Mouse (Mus musculus) intestine, embryonic 16.5 days (tissue): Measurements from ENCODE around the gene Ppm1j. TPM values are rescaled to one million over a fixed set of nuclear protein-coding genes. Genes with fewer than 3 reads are reported as not detected.

ENCODE experiments used
- ATAC-seq: fragments of 200-750 bp; cut with Nextera tagmentation; 2 replicates; pipeline ENCODE4 v1.8.0; 2017; ENCODE audit warnings: moderate TSS enrichment, moderate library complexity
- H3K27ac ChIP-seq: fragments of 300-500 bp; sonication (generic); 2 replicates; pipeline ENCODE4 v1.5.1; 2014; ENCODE audit warnings: mild to moderate bottlenecking, low read length
- H3K27me3 ChIP-seq: fragments of 300-500 bp; sonication (generic); replicated peaks from 2 replicates; pipeline ENCODE4 v1.6.1; 2014; ENCODE audit warnings: low read length, control low read depth, mixed read lengths; ENCODE audit not compliant: control insufficient read depth, insufficient read depth
- H3K36me3 ChIP-seq: fragments of 300-500 bp; sonication (generic); 2 replicates; pipeline ENCODE4 v1.6.1; 2014; ENCODE audit warnings: low read length, control low read depth; ENCODE audit not compliant: control insufficient read depth, insufficient read depth
- H3K4me1 ChIP-seq: fragments of 300-500 bp; sonication (generic); 2 replicates; pipeline ENCODE4 v1.6.1; 2014; ENCODE audit warnings: low read length, control low read depth, mixed read lengths; ENCODE audit not compliant: control insufficient read depth, insufficient read depth
- H3K4me2 ChIP-seq: fragments of 300-500 bp; sonication (generic); 2 replicates; pipeline ENCODE4 v1.6.1; 2014; ENCODE audit warnings: low read depth, low read length, control low read depth
- H3K4me3 ChIP-seq: fragments of 300-500 bp; sonication (generic); 2 replicates; pipeline ENCODE4 v1.5.1; 2014; ENCODE audit warnings: mild to moderate bottlenecking, low read length
- H3K9ac ChIP-seq: fragments of 300-500 bp; sonication (generic); 2 replicates; pipeline ENCODE4 v1.6.1; 2014; ENCODE audit warnings: low read depth, low read length
- H3K9me3 ChIP-seq: fragments of 300-500 bp; sonication (generic); 2 replicates; pipeline ENCODE4 v1.6.1; 2016; ENCODE audit warnings: low read length, control low read depth; ENCODE audit not compliant: control insufficient read depth
- WGBS: fragments of 180-500 bp; shearing (Covaris S2); extraction: QIAGEN DNeasy Blood & Tissue Kit; methylation state at CpG from one replicate; pipeline ENCODE4 v1.1.7; 2014; 5-methylcytosine and 5-hydroxymethylcytosine counted together
- polyA plus RNA-seq: library from polyadenylated mRNA; unstranded; fragments of >200 nt; fragmentation: Nextera tagmentation; extraction: Ambion mirVana; gene quantifications from 2 replicates; pipeline ENCODE4 v1.2.1, GENCODE M21; 2015

Gene Ppm1j
- polyA plus RNA-seq, 1 experiment from 2014 or later: 4.3 TPM

DNA sequence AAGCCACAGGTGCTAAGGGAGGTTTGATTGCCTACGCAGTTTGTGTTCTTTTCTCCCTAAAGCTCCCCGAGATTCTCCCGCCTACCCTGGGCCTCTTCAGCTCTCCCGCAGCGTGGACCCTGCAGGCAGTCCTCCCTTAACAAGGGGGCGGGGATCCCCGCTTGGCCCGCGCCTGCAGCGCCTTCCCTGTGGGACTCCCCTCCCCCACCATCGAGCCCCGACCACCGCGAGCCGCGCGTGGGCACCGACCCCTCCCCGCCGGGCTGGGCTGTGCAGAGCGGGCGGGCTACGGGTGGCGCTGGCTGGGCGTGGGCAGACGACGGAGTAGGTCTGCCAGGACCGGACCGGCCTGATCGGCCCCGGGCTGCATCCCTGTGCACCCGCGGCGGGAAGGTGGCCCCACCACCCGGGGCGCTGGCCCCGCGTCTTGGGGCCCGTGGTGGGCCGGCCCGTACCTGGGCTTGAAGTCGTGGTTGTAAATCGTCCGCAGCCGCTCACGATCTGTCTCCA, 36.7 kb downstream of the Ppm1j start:
- WGBS: 1% methylated on average over 46 of the region's 46 CpGs
- Histone ChIP-seq H3K9me3 (no peaks in the 10 kb centered on the region), H3K27ac (peak overlapping the region; percentile 97), H3K4me2 (peak overlapping the region; percentile 70), H3K36me3 (no peaks in the 10 kb centered on the region), H3K27me3 (no peaks in the 10 kb centered on the region), H3K4me1 (peaks cover 22% of the 10 kb centered on the region), H3K4me3 (peak overlapping the region; percentile 84), H3K9ac (peak overlapping the region; percentile 91)
- peak; percentile 64 for ATAC-seq

DNA sequence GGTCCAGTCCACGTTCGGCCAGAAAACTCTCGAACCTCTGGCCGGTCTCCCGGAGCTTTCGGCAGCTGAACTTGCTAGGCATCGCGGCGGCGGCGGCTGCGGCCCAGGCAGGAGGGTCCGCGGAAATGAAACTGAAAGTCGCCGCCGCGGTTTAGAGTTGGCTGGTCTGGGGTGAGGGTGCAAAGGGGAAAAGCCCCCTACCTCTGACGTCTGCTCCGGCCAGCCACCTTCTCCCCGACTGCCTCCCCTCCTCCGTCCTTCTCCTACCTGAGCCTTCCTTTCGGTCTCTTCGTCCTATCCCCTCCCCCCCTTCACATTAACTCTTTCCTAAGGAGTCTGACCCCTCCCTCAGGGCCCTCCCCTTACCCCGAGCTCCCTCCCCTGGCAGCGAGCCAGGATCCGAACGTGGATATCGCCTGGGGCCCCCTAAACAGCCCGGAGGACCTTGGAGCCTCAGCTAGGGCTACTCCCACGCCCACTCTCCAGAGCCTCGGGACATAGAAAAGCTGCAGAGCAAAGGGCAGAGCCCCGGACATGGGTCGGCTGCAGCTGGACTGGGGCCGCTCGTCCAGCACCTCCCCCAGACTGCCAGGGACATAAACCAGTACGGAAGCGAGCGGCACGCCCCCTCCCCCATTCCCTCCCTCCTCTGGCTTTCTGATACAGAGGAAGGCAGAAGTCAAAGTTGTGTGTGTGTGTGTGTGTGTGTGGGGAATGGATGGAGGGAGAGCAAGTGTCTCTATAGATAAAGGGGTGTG, 37.3 kb downstream of the Ppm1j start, which contains the start of gene Mov10:
Gene Mov10, minus strand, starts transcription at position 573 of the 758 bp plus-strand sequence.
- H3K36me3 ChIP-seq: no peaks in the 10 kb centered on the region
- peak within 1 kb of the TSS; percentile 70 for H3K4me2 ChIP-seq
- no peaks in the 10 kb centered on the region for H3K27me3 ChIP-seq
- under 1% methylated on average over 40 of the region's 40 CpGs for WGBS
- ATAC-seq: peak; percentile 94
- H3K9ac ChIP-seq: peak within 1 kb of the TSS; percentile 91
- no peaks in the 10 kb centered on the region for H3K9me3 ChIP-seq
- H3K4me1 ChIP-seq: peaks cover 22% of the 10 kb centered on the region
- peak within 1 kb of the TSS; percentile 84 for H3K4me3 ChIP-seq
- peak within 1 kb of the TSS; percentile 97 for H3K27ac ChIP-seq

DNA sequence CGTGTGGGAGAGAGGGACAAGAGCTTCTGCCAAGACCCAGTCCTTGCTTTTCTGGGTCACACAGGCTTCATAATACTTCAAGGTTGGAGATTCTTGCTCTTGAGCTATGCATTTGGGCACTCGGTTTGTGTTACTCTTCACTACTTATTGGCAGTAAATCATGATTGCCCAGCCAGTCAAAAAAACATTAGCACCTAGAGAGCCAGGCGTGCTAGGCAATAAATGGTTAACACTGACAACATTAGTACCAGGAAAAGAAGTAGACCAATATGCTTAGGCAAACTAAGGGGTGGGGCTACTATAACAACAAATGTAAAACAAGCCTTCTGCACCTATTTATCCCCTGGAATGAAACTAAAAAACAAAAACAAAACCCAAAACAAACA, 37.9 kb downstream of the Ppm1j start:
- Histone ChIP-seq H3K27ac (peak overlapping the region; percentile 97), H3K4me3 (peak overlapping the region; percentile 84), H3K4me2 (peak overlapping the region; percentile 70), H3K9ac (peak overlapping the region; percentile 91), H3K4me1 (peaks cover 22% of the 10 kb centered on the region), H3K27me3 (no peaks in the 10 kb centered on the region), H3K9me3 (no peaks in the 10 kb centered on the region), H3K36me3 (no peaks in the 10 kb centered on the region)
- peak; percentile 38 for ATAC-seq
- WGBS: 1% methylated on average over 3 of the region's 3 CpGs

DNA sequence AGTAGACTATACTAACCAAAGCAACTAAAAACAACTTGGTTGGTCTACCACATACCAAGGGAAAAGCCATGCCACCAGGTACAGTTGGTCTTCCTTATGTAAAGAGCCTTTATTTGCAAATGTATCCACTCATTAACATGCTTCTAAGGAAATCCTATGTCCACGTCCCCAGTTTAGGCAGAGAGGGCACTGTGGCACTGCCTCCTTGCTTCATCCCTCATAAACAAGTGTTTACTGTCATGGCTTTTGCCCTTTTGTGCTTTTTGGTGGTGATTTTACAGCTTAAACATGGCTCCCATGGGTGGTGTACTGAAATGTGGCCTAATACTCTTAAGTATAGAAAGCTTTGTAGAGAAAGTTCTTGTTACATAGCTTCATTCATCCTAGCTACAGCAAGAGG, 39.6 kb downstream of the Ppm1j start:
- H3K27me3 ChIP-seq: no peaks in the 10 kb centered on the region

GRCm38 (mm10) chr3:104822413-104822812, 41.6 kb downstream of the Ppm1j start:
- H3K27me3 ChIP-seq: no peaks in the 10 kb centered on the region
- H3K4me2 ChIP-seq: no peak overlapping the region
- ATAC-seq: no peak
- H3K9me3 ChIP-seq: no peaks in the 10 kb centered on the region
- H3K4me1 ChIP-seq: peaks cover 7% of the 10 kb centered on the region
- H3K4me3 ChIP-seq: no peak overlapping the region
- 0 out of 2 replicates have a peak, but pooled peaks cover 2% of the 10 kb centered on the region for H3K36me3 ChIP-seq
- H3K27ac ChIP-seq: no peak overlapping the region
- H3K9ac ChIP-seq: no peak overlapping the region
- 76% methylated on average over 3 of the region's 3 CpGs for WGBS

More for the DNA sequence above, 39.6 kb downstream of the Ppm1j start:
- ATAC-seq: no peak
- H3K4me3 ChIP-seq: no peak overlapping the region
- H3K9me3 ChIP-seq: no peaks in the 10 kb centered on the region
- peaks cover 18% of the 10 kb centered on the region for H3K4me1 ChIP-seq
- H3K4me2 ChIP-seq: no peak overlapping the region
- H3K36me3 ChIP-seq: no peaks in the 10 kb centered on the region
- H3K9ac ChIP-seq: no peak overlapping the region
- no peak overlapping the region for H3K27ac ChIP-seq
- 66% methylated on average over 1 of the region's 1 CpGs for WGBS

Other genes with a start within 250 kb of the Ppm1j start
- gene Slc16a1, start 142.4 kb upstream of the Ppm1j start, polyA plus RNA-seq: 48.3 and 48.8 TPM in 2 replicates
- gene Fam19a3, start 784 bp downstream of the Ppm1j start, polyA plus RNA-seq: 0.06 and 0.09 TPM in 2 replicates
- 171 and 184 TPM in 2 replicates for gene Rhoc, start 7.3 kb downstream of the Ppm1j start, polyA plus RNA-seq
- gene Mov10, start 37.5 kb downstream of the Ppm1j start, polyA plus RNA-seq: 139 and 161 TPM in 2 replicates
- 37.0 and 37.8 TPM in 2 replicates for gene St7l, start 82.9 kb downstream of the Ppm1j start, polyA plus RNA-seq
- 200 TPM in 2 replicates for gene Capza1, start 83.4 kb downstream of the Ppm1j start, polyA plus RNA-seq
- 1.3 and 1.5 TPM in 2 replicates for gene Wnt2b, start 180.9 kb downstream of the Ppm1j start, polyA plus RNA-seq